ENCODE assay signal across 1 mouse cellular context in genomic region chr12:24651642-24652342, GRCm38 (mm10).
TF ChIP-seq lines count a peak whose summit lies in the region.

No protein-coding gene starts in this region.

TF ChIP-seq in CH12.LX, 34 proteins besides CTCF, POLR2A, EP300 and RAD21:
- TF ChIP-seq NRF1 (IDR thresholded peaks at IDR 0.05; ENCODE audit: low read depth, low read length) (peak; percentile 35; the same call in 1 of the 2 replicates), BHLHE40 (IDR thresholded peaks at IDR 0.05; ENCODE audit: low read depth, low read length) (0 out of 2 replicates have a peak, but pooled peaks have one; percentile 11), ZKSCAN1 (IDR thresholded peaks at IDR 0.05; ENCODE audit: borderline replicate concordance, low read depth, low read length) (no peak), PAX5 (IDR thresholded peaks at IDR 0.05; ENCODE audit: low read length) (no peak), CHD1 (IDR thresholded peaks at IDR 0.05; ENCODE audit: low read depth, low read length) (0 out of 2 replicates have a peak, but pooled peaks have one; percentile 79), E2F4 (IDR thresholded peaks at IDR 0.05; ENCODE audit: insufficient replicate concordance, low read depth, low read length) (peak; percentile 66; the same call in 1 of the 2 replicates), ZMIZ1 (IDR thresholded peaks at IDR 0.05; ENCODE audit: low read depth, low read length) (no peak), SIN3A (IDR thresholded peaks at IDR 0.05; ENCODE audit: low read length) (peak; percentile 44; the same call in 1 of the 2 replicates), ZNF384 (IDR thresholded peaks at IDR 0.05; ENCODE audit: low read depth, low read length) (no peak), USF2 (conservative IDR thresholded peaks at IDR 0.05; ENCODE audit: low read depth, low read length) (no peak), MAX (IDR thresholded peaks at IDR 0.05; ENCODE audit: low read length) (peak; percentile 24), TCF12 (IDR thresholded peaks at IDR 0.05; ENCODE audit: low read depth, low read length) (0 out of 2 replicates have a peak, but pooled peaks have one; percentile 8), MAZ (IDR thresholded peaks at IDR 0.05; ENCODE audit: low read depth, low read length) (peak; percentile 86; the same call in 1 of the 2 replicates), SMC3 (IDR thresholded peaks at IDR 0.05; ENCODE audit: low read depth, low read length) (no peak), MEF2A (IDR thresholded peaks at IDR 0.05; ENCODE audit: borderline replicate concordance, low read depth, low read length) (peak; percentile 98), JUN (IDR thresholded peaks at IDR 0.05; ENCODE audit: insufficient read depth, low read depth, low read length) (peak; percentile 50), CHD2 (IDR thresholded peaks at IDR 0.05; ENCODE audit: low read length) (0 out of 2 replicates have a peak, but pooled peaks have one; percentile 22), TBP (conservative IDR thresholded peaks at IDR 0.05; ENCODE audit: low read depth, low read length) (0 out of 2 replicates have a peak, but pooled peaks have one; percentile 29)
